Mouse (Mus musculus) G1E (cell line): ENCODE results near the gene Kif13a.

ENCODE experiments used
- CTCF ChIP-seq: IDR thresholded peaks from 2 replicates; pipeline ENCODE4 v1.5.1; 2012; ENCODE audit warnings: low read depth, low read length, inconsistent platforms, mixed read lengths
- GATA1 ChIP-seq: IDR thresholded peaks from 2 replicates; pipeline ENCODE4 v1.6.1; 2012; ENCODE audit warnings: borderline replicate concordance, low read length, inconsistent platforms, mixed read lengths
- TAL1 ChIP-seq: conservative IDR thresholded peaks from 2 replicates; pipeline ENCODE4 v1.6.1; 2012; ENCODE audit warnings: low read depth, low read length, inconsistent platforms, mixed read lengths

GRCm38 (mm10) chr13:46736479-46736865 is 193.2 kb downstream of the Kif13a start:
- no peak for TF ChIP-seq CTCF
- TF ChIP-seq TAL1, result no peak
- TF ChIP-seq GATA1, result no peak
